Mouse (Mus musculus) hindbrain, embryonic 16.5 days (tissue): ENCODE measurements around the gene Itpr1. TPM values are rescaled to one million over a fixed set of nuclear protein-coding genes. Genes with fewer than 3 reads are reported as not detected.

ENCODE experiments used
- ATAC-seq: fragments of 200-750 bp; cut with Nextera tagmentation; 2 replicates; pipeline ENCODE4 v1.8.0; 2017; ENCODE audit warnings: moderate TSS enrichment, moderate library complexity
- H3K27ac ChIP-seq: fragments of 300-500 bp; sonication (generic); 2 replicates; pipeline ENCODE4 v1.5.1; 2014; ENCODE audit warnings: low read depth, mild to moderate bottlenecking, control low read depth, low read length, moderate library complexity
- H3K27me3 ChIP-seq: fragments of 300-500 bp; sonication (generic); replicated peaks from 2 replicates; pipeline ENCODE4 v1.6.1; 2014; ENCODE audit warnings: low read length; ENCODE audit not compliant: control insufficient read depth, insufficient read depth
- H3K36me3 ChIP-seq: fragments of 300-500 bp; sonication (generic); 2 replicates; pipeline ENCODE4 v1.6.1; 2014; ENCODE audit warnings: mild to moderate bottlenecking, low read length, moderate library complexity, mixed read lengths; ENCODE audit not compliant: control insufficient read depth, insufficient read depth
- H3K4me1 ChIP-seq: fragments of 300-500 bp; sonication (generic); 2 replicates; pipeline ENCODE4 v1.6.1; 2014; ENCODE audit warnings: low read depth, low read length; ENCODE audit not compliant: control insufficient read depth, insufficient read depth
- H3K4me2 ChIP-seq: fragments of 300-500 bp; sonication (generic); 2 replicates; pipeline ENCODE4 v1.6.1; 2014; ENCODE audit warnings: mild to moderate bottlenecking, low read length, control low read depth, moderate library complexity
- H3K4me3 ChIP-seq: fragments of 300-500 bp; sonication (generic); 2 replicates; pipeline ENCODE4 v1.5.1; 2014; ENCODE audit warnings: mild to moderate bottlenecking, low read length, control low read depth, moderate library complexity
- H3K9ac ChIP-seq: fragments of 300-500 bp; sonication (generic); 2 replicates; pipeline ENCODE4 v1.6.1; 2014; ENCODE audit warnings: low read depth, mild to moderate bottlenecking, control low read depth, low read length, moderate library complexity
- H3K9me3 ChIP-seq: fragments of 300-500 bp; sonication (generic); 2 replicates; pipeline ENCODE4 v1.6.1; 2014; ENCODE audit warnings: mild to moderate bottlenecking, low read length, moderate library complexity; ENCODE audit not compliant: control insufficient read depth
- WGBS: fragments of 180-500 bp; shearing (Covaris S2); extraction: QIAGEN DNeasy Blood & Tissue Kit; methylation state at CpG from one replicate; pipeline ENCODE4 v1.1.7; 2014; 5-methylcytosine and 5-hydroxymethylcytosine counted together
- polyA plus RNA-seq: library from polyadenylated mRNA; unstranded; fragments of >200 nt; fragmentation: Nextera tagmentation; extraction: Ambion mirVana; gene quantifications from 2 replicates; pipeline ENCODE4 v1.2.1, GENCODE M21; 2015

Gene Itpr1
- polyA plus RNA-seq, 1 experiment from 2014 or later = 5.6 TPM

DNA sequence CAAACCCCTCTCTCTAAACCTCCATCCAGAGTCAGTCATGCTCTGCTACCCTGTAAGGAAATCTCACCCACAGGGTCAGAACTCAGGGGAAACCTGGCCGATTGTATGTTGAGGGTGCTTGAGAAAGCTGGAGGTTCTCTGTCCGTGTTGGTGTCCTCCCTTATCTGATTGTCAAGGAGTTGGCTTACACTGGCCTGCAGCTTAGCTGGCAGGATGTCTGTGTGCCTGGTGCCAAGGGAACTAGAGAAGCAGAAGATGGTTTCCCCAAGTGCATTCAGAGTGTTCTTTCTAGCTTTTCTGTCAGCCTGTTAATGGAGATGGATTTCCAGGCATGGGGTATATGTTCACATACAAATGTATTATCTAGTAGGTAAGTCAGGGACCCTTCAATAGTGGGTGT, 296.4 kb downstream of the Itpr1 start:
- Histone ChIP-seq H3K27me3 (no peaks in the 10 kb centered on the region), H3K9ac (no peak overlapping the region), H3K27ac (no peak overlapping the region), H3K4me1 (no peaks in the 10 kb centered on the region), H3K36me3 (no peaks in the 10 kb centered on the region), H3K4me2 (no peak overlapping the region), H3K9me3 (no peaks in the 10 kb centered on the region), H3K4me3 (no peak overlapping the region)
- WGBS = 85% methylated on average over 2 of the region's 2 CpGs
- ATAC-seq = no peak

DNA sequence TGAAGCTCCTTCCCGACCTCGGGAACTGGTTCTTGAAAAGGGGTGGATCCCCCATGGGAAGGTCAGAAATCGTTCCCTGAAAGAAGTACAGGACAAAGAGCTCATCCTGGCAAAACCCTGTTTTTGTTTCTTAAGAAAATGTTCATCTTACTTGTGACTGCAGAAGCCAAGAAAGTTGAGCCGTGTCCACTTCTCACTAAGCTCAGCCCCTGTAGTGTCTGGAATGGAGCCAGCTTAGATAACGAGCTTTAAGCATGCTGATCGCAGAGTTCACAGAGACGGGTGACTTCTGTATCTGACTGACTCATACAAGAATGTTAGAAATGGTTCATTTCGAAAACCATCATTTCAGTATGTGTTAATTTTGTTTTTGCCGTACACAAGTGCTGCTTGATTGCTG, 297.2 kb downstream of the Itpr1 start:
- Histone ChIP-seq H3K9ac (no peak overlapping the region), H3K27ac (no peak overlapping the region), H3K9me3 (no peaks in the 10 kb centered on the region), H3K36me3 (no peaks in the 10 kb centered on the region), H3K27me3 (no peaks in the 10 kb centered on the region), H3K4me3 (no peak overlapping the region), H3K4me2 (no peak overlapping the region), H3K4me1 (no peaks in the 10 kb centered on the region)
- 61% methylated on average over 9 of the region's 9 CpGs for WGBS
- ATAC-seq = no peak

DNA sequence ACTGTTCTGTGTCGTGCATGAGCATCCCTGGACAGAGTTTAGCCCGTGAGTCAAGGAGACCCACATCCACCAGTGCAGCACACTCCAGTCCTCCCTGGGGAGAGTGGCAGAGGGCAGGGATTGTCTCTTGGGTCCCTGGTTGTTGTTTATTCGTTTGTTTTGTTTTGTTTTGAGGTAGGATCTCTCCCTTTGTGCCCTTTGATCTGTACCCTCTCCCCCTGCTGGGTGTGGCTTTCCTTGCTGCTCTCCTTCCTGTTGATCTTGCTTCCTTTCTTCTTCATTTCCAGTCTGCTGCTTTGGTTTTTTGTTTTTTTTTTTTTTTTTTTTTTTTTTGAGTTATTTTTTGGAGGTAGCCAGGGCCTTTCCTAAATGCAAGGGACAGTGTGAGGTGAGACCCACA, 299.2 kb downstream of the Itpr1 start:
- no peaks in the 10 kb centered on the region for H3K36me3 ChIP-seq
- no peak for ATAC-seq
- no peak overlapping the region for H3K27ac ChIP-seq
- no peak overlapping the region for H3K4me3 ChIP-seq
- no peaks in the 10 kb centered on the region for H3K27me3 ChIP-seq
- 60% methylated on average over 3 of the region's 3 CpGs for WGBS
- H3K4me2 ChIP-seq = no peak overlapping the region
- no peaks in the 10 kb centered on the region for H3K4me1 ChIP-seq
- no peaks in the 10 kb centered on the region for H3K9me3 ChIP-seq
- H3K9ac ChIP-seq = no peak overlapping the region

- no peaks in the 10 kb centered on the region for H3K9me3 ChIP-seq
- no peak overlapping the region for H3K4me3 ChIP-seq
- no peak for ATAC-seq
- no peaks in the 10 kb centered on the region for H3K27me3 ChIP-seq
- WGBS = 68% methylated on average over 9 of the region's 9 CpGs
- H3K4me2 ChIP-seq = no peak overlapping the region
- no peak overlapping the region for H3K9ac ChIP-seq
- H3K4me1 ChIP-seq = no peaks in the 10 kb centered on the region
- H3K36me3 ChIP-seq = no peaks in the 10 kb centered on the region
- H3K27ac ChIP-seq = no peak overlapping the region
These were observed 300.1 kb downstream of the Itpr1 start for GRCm38 (mm10) chr6:108512994-108513393.

GRCm38 (mm10) chr6:108516248-108516647, 303.4 kb downstream of the Itpr1 start:
- H3K27me3 ChIP-seq = no peaks in the 10 kb centered on the region
- H3K36me3 ChIP-seq = peaks cover 2% of the 10 kb centered on the region; the same call in 1 of the 2 replicates
- no peak overlapping the region for H3K27ac ChIP-seq
- no peak overlapping the region for H3K4me2 ChIP-seq
- H3K4me3 ChIP-seq = no peak overlapping the region
- H3K9me3 ChIP-seq = no peaks in the 10 kb centered on the region
- no peak overlapping the region for H3K9ac ChIP-seq
- 88% methylated on average over 1 of the region's 1 CpGs for WGBS
- no peak for ATAC-seq
- no peaks in the 10 kb centered on the region for H3K4me1 ChIP-seq

DNA sequence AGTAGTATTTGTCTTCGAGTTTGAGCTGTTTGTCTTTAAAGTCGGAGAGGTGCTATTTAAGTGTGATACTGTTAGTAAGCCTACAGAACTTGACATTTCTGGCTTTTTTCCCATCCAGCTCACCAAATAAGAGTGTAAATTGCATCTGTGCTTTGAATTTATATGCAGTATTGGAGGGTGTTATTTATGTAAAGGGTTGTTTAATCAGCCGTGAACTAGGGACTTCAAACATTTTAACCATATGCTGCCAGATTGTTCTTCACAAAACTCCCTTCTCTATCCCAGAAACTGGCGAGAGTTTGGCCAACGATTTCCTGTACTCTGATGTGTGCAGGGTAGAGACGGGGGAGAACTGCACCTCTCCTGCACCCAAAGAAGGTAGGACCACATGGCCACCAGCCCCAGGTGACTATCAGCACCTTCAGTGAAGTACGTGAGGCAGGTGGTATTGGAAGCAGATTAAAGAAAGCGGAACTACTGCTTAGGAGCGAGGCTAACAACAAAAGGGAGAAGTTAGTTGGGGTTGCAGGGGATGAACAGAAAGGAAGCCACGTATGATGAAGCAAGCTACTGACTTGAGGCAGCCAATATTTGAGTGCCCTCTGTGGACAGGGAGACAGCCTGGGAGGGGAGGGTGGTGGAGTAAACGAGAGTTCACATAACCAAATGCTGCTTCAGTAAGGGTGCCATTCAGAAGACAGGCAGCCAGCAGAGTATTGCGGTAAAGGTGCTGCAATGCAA, 304.5 kb downstream of the Itpr1 start:
- no peak for ATAC-seq
- H3K27me3 ChIP-seq = no peaks in the 10 kb centered on the region
- no peak overlapping the region for H3K27ac ChIP-seq
- H3K9ac ChIP-seq = no peak overlapping the region
- H3K36me3 ChIP-seq = peaks cover 2% of the 10 kb centered on the region; the same call in 1 of the 2 replicates
- no peaks in the 10 kb centered on the region for H3K9me3 ChIP-seq
- no peak overlapping the region for H3K4me2 ChIP-seq
- H3K4me3 ChIP-seq = no peak overlapping the region
- 81% methylated on average over 12 of the region's 12 CpGs for WGBS
- H3K4me1 ChIP-seq = no peaks in the 10 kb centered on the region

DNA sequence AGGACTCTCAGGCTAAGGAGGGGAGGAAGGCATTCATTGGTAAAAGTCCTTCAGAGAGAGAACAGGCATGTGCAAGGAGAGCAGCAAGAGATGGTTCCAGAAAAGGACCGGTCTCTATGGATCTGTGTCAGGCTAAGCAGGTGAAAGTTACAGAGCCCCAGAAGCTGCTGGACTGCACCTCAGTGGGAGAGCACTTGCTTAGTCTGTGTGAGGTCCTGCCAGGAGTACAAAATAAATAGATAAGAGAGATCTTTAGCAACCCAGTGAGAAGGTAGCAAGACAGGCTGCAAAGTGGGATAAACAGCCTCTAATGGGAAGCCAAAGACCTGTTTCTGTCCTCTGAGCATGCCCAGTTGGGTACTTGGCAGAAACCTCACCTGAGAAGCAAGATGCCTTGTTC, 305.1 kb downstream of the Itpr1 start:
- ATAC-seq = no peak
- Histone ChIP-seq H3K4me2 (no peak overlapping the region), H3K27me3 (no peaks in the 10 kb centered on the region), H3K4me1 (no peaks in the 10 kb centered on the region), H3K9me3 (no peaks in the 10 kb centered on the region), H3K9ac (no peak overlapping the region), H3K36me3 (peaks cover 2% of the 10 kb centered on the region; the same call in 1 of the 2 replicates), H3K4me3 (no peak overlapping the region), H3K27ac (no peak overlapping the region)
- 95% methylated on average over 1 of the region's 1 CpGs for WGBS

- Histone ChIP-seq H3K4me1 (no peaks in the 10 kb centered on the region), H3K4me3 (no peak overlapping the region), H3K4me2 (no peak overlapping the region), H3K9me3 (no peaks in the 10 kb centered on the region), H3K27ac (no peak overlapping the region), H3K36me3 (peaks cover 2% of the 10 kb centered on the region; the same call in 1 of the 2 replicates), H3K9ac (no peak overlapping the region), H3K27me3 (no peaks in the 10 kb centered on the region)
- no peak for ATAC-seq
- WGBS = 72% methylated on average over 14 of the region's 14 CpGs
These were observed 305.7 kb downstream of the Itpr1 start for GRCm38 (mm10) chr6:108518552-108518951.

DNA sequence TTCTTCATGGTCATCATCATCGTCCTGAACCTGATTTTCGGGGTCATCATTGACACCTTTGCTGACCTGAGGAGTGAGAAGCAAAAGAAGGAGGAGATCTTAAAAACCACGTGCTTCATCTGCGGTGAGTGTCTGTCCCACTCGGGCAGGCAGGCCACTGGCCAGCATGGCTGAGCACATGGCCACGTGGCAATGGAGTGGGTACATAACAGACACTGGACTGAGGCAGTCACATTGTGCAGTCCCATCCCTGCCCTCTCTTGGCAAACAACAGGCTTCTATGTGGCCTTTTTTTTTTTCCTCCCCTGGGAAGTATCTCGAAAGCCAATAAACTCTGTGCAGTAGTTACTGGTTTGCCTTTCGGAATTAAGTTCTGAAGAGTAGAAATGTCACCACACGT, 306.4 kb downstream of the Itpr1 start:
- Histone ChIP-seq H3K4me3 (no peak overlapping the region), H3K4me2 (no peak overlapping the region), H3K9me3 (no peaks in the 10 kb centered on the region), H3K9ac (no peak overlapping the region), H3K27ac (no peak overlapping the region), H3K36me3 (peaks cover 2% of the 10 kb centered on the region; the same call in 1 of the 2 replicates), H3K27me3 (no peaks in the 10 kb centered on the region), H3K4me1 (no peaks in the 10 kb centered on the region)
- ATAC-seq = no peak
- 91% methylated on average over 9 of the region's 9 CpGs for WGBS
